Mouse (Mus musculus) cerebellum, postnatal 25 days (tissue): Measurements from ENCODE around the gene Dnal4.

Source experiments
- DNase-seq, 2 experiments: peaks; one replicate each; pipeline ENCODE4 v3.0.0; 2021; ENCODE audit warnings: mixed read lengths in 2 of 2

Dnal4 gene

DNA sequence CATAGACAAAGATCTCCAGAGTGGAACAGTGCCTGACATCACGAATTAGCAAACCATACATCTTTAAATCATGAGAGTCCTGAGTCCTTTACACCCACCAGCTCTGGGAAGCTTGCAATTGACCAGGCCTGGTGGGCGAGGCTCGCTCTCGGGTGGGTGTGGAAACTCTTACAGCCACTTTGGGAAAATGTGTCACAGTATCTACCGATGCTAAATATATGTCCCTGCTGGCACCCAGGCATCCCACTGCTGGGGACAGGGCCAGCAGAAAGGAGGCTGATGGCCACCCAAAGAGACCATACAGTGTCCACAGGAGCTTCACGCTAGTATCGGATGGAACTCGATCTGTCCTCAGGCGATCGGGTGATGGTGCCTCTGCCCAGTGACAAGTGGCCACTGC lies 20.9 kb upstream of the Dnal4 start:
- DNase-seq = peak in 1 of 2 experiments; percentile 29

DNA sequence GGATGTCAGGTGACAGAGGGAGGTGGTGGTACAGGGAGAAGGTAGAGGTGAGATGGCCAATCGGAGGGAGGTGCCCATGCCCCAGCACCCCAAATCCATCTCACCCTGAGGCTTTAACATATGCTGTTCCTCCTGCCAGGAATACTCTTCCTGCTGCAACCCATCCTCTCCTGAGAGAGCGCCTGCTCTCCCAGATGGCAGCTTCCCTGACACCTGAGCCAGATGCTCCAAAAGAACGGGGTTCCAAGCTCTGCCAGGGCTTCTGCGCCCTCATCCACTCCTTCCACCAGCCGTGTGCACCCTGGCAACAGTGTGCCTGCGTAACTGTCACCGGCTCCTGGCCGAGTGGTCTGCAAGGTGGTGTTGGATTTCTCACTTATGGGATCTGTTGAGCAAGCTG lies 20.0 kb upstream of the Dnal4 start:
- peak; percentile 58 to 61 for DNase-seq

DNA sequence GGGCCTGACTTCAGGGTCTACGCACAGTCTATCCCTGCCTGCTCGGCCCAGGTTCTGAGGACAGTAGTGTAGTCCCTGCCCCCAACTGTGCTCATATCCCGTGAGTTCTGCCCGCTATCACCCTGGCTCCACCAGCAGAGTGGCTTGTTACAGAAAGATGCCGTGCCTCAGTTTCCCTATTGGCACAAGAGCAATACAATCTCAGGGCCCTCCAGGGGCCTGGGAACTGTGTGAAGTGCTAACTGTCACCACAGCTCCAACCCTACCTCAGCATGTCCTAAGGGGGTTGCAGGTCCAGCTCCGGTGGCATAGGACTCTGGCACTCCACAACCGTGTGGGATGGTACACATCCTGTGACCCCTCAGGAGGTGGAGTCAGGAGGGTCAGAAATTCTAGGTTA lies 19.4 kb upstream of the Dnal4 start:
- DNase-seq = no peak

DNA sequence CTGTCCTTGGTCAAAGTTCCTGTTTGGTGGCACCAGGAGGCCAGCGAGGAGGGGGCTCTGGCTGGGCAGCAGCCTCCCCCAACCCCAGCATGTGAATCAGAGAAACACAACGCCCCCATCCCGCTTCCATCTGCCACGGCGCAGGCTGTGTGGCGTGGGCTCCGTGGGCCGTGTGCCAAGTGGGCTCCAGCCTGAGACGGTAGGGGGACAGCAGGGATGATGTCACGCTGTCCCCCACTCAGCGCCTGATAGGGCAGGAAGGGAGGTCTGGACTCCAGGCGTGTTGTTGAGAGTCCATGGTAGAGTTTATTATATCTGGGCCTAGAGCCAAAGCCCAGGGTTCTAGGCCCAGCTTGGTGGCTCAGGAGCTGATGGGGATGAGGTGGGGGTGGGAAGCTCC lies 18.6 kb upstream of the Dnal4 start:
- peak; percentile 43 to 60 for DNase-seq

DNA sequence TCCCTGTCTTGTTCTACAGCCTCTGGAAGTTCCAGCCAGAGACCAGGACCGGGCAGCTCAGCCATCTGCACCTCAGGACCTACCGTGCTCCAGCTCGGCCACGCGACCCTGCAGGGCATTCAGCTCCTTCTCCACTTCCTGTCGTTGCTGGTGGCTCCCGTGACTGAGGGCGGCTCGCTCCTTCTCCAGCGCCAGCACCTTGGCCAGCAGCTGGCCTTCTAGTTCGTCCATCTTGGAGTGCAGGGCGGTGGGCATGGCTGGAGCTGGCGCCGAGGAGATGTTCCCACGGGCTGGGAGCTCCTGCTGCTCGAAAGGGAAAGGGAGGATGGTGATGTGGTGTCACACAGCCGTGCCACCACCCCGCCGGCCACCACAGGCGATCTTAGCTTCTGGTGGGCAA lies 16.5 kb upstream of the Dnal4 start:
- peak; percentile 35 for DNase-seq

DNA sequence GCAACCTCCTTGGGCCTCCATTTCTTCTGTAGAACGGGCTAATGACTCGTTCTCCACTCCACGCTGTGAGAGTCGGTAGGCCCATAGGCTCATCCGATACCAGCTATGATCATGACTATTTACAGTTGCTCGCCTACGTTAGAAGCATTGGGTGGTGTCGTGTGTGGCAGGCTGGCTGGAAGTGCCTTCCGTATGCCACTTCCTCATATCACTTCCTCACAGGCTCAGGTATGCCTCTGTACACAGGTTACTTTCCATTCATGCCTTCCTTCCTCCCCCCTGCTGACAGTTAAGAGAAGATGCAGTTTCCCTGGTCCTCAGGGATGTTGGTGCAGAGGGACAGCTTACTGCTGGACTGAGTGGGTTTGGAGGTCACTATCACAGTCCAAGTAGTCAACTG lies 15.4 kb upstream of the Dnal4 start:
- DNase-seq = no peak

DNA sequence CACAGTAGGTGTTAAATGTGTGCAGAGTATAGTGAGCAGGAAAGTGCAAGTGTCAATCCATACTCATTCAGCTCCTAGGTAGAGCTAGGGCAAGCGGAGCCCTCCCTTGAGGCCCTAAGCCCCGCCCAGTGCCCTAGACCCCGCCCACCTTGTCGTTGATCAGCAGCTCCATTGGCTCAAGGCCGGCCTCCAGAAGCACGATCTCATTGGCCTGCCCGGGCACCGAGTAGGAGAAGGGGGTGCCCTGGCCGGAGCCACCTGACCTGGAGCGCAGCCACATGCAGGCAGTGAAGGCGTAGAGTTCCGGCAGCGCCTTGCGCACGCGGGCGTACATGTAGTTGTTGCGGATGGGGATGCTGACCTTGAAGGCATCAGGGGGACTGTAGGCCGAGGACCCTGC lies 14.8 kb upstream of the Dnal4 start:
- DNase-seq = peak; percentile 62 to 79

DNA sequence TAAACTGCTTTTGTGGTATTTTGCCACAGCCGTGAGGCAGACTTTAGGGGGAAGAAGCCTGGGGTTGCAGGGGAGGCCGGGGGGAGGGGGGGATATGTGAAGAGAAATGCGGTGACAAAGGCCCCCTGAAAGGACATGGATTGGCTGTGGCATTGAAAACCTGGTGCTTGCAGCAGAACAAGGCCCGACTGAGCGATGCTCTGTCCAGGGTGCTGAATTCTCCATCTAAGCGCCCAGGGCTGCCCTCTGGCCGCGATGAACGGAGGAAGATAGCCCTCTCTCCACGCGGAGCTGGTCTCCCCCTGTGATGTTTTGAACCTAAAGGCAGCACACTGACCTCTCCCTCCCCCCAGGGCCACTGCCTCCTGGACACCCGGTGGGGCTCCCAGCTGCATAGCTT lies 13.9 kb upstream of the Dnal4 start:
- peak in 1 of 2 experiments; percentile 36 for DNase-seq

DNA sequence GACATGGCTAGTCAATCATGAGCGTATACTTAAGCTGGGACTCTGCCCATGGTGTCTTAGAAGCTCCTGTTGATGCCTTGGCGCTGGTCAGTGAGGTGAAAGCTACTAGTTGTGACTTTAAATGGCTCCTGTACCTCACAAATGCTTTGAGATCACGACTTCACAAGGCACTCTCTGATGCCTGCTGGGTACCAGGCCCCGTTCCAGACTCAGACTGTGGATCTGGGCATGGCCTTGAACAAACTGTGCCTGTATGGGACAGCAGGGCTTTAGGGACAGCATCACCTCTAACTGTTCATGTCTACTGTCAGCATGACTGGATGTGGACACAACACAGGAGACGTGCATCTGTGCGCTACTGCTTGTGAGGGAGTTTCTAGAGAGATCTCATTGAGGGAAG lies 13.3 kb upstream of the Dnal4 start:
- peak; percentile 83 to 87 for DNase-seq

DNA sequence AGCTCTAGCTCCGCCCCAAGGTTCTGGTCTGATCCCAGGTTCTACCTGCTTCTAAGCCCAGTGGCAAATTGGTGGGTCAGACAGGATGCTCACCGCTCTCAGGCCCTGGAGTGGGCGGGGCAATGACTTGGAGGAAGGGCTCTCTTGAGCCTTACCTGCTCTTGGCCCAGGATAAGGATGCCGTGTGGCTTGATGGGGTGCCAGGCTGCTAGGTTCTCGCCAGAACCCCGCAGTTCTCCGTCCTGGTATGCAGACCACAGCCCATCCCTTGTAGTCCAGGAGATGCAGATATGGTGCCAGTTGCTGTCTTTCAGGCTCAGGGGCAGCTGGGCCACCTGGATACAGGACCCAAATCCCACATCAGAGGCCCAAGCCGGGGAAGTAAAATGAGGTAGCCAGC lies 12.5 kb upstream of the Dnal4 start:
- DNase-seq = peak; percentile 68 to 77

DNA sequence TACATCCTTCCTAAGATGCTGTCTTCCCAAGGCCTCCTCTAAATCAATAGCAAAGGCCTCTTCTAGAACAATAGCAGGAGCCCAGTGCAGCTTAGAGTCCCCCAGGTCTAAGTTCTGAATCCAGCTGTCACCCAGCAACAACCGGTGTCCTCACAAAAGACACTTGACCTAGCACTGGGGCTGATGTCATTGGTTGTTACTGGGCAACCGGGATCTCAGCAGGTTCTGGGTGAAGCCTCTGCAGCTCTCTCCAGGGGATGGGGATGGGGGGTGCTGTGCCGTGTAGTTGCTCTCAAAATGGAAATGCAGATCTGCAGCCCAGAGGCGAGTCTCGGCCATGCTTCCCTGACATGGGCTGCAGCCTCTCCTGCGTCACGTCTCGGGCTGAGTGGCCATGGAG lies 10.2 kb upstream of the Dnal4 start:
- peak in 1 of 2 experiments; percentile 28 for DNase-seq

DNA sequence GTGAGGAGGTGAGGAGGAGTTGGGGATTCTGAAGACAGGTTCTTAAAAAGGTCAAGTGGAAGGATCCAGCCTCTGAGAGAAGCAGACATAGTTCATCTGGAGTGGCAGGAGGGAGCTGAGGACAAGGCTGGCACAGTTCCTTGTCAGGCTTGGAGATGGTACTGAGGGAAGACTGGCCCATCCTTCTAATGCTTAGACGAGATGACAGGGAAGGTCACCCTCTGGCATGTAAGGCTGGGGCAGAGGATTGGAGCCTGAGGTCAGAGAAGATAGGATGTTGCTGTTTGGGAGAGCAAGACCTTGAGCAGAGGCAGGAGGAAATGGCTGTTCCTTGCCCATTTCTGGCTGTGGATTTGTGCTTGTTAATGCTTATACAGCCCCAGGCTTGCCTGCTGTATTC lies 7.4 kb upstream of the Dnal4 start:
- DNase-seq = peak; percentile 51 to 54

DNA sequence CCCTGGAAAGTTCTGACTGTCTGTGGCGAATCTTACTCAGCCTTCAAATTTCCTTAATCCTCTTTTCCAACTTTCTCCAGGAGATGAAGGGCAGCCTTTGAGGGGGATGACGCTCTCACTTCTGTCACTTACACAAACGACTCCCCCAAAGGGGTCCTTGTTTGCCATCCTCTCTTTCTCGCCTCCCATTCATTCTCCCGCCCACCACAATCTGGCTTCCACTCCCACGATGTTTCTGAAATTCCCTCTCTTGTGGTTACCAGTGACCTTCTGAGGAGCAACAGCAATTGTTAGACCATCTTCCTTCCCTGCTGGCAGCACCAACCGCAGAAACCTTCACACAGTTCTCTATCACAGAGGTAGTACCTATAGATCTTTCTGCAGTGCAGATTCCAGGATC lies 2.0 kb downstream of the Dnal4 start:
- DNase-seq = no peak

DNA sequence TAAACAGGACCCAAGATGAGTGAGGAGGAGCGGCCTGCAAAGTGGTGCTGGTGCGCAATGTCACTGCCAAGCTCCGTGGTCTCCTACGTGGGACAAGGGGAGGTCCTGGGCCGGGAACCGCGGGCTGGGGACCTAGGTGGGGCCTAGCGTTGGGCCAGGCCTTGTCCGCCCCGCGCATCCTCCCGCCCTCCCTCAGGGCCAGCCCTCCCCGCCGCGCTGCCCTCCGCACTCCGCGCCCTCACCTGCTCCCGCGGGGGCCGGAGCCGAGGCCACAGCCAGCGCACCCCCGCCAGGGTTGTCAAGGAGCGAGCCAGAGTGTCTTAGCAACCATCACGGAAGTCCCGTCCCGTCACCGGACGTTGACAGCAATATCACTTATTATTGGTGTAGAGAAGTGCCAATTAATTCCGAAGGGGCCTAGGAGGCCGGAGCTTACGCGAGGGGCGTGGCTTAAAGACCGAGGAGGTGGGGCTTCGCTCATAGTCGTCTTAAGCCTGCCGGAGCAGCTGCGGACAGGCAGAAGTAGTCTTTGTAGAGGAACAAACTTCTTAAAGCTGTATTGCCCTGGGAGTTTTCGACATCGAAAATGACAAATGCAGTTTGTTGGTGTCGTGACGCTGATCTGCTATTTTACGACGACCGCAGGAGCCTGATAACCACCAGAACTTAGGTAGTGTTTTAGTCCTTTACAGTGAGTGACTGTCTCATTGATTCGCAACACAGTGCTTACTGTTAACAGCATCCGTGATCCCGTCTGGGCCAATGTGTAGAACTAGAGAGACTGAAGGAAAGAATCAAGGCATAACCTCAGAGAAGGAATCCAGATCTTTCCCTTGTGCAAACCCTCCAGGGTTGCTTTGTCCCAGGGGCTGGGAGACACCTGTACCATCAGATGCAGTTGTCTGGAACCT lies 3.3 kb downstream of the Dnal4 start:
- DNase-seq = peak; percentile 93 to 97

DNA sequence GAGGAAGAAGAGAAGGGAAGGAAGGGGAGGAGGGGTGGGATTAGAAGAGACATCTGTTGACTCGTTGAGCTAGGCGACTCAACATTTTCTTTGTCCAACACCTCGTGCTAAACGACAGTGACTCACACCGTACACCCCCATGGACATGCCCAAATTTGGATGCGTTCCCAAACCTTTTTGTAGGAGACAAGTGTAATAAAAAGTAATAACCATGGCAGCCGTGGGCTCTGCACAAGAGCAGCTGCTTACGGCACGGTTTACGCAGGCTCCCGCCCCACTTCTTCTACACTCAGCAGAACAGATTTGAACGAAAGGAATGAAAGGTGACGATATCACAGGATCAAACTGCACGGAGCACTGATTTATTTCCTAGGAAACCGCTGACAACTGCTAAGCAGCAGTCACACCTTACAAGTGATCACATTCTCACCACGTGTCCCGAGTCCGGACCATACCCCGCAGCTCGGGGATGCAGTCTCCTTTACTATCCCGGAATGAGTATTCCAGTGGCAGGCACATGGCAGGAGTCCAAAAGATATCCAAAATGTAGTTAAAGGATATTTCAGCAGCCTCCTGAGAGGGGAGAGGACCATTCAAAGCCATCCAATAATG lies 6.9 kb downstream of the Dnal4 start:
- DNase-seq = no peak

DNA sequence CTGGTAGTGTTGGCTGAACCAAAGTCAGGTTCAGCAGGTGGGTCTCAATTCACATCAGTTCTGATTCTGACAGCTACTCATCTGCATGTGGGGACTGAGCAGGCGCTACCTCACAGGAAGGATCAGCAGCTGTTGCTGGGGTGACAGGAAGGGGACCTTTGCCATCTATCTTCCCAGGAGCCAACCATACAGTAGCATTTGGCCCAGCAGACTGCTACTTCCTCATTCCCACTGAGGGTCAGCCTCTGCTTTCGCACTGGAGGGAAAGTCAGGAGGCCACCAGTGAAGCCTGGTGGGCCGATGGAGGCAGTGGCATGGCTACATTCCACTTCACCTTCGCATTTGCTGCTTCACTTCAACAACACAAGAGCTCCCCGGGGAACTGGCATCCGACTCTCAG lies 9.3 kb downstream of the Dnal4 start:
- DNase-seq = no peak

DNA sequence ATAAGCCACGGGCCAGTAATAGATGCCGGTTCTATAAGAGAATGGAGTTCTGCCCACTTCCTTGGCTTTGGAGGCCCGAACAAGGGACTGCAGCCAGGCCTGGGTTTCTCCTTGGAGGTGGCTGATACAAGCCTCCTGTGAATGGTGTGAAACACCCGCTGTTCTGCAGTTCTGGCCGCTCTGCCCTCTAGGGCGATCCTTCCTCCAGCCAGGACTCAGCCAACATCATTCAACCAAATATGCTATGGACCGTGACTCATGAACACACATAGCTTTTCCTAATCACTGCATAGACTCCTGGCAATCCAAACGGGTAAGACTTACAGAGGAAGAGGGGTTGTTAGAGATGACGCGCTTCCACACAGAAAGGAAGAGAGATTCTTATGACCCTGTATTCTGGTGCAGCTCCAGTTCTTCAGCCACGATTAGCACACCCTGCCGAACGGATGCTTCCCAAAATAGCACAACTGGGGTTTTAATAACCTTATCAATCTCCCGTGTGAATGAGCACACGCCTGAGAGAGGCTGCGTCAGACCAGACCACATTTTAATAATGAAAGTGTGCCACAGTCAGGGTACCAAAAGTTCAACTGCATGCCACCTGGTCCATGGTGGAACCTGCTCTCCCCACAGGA lies 10.2 kb downstream of the Dnal4 start:
- DNase-seq = peak; percentile 66

DNA sequence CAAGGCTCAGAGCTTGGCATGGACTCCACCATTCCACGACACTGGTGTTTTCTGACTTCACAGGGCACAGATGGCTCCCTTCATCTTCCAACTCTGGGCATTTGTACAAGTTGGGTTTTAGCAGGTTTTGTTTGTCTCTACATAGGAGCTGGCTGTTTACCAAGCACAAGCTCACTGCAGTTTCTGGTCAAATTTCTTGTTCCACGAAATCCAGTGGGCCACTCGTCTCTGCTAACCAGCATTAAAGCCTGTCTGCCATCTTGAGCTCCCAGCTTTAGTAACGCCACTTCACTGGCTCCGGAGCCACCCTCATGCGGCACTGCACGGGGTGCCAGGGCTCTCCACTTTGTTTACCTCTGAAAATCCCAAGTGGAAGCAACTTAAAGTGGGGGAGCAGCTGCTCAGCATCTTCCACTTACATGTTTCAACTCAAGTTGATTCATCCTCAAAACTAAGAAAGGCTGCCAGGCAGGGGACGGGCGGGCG lies 11.0 kb downstream of the Dnal4 start:
- DNase-seq = peak; percentile 58 to 64

DNA sequence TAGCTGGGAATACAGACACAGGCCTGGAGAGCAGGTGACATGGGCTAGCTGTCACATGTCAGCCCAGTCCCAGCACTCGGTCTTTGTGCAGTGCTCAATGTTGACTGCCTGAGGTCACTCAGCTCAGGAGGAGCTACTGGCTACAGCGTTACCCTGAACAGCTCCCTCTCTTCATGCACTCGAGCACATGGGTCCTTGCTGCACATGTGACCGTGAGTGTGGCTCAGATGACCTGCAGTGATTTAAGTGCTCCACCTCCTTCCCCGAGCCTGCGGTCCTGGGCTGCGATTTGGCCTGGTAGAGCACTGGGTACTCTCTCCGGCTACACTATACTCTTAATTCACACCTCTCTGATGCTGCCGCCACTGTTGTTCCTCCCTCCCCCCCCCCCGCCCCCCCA lies 11.5 kb downstream of the Dnal4 start:
- peak in 1 of 2 experiments; percentile 60 for DNase-seq

DNA sequence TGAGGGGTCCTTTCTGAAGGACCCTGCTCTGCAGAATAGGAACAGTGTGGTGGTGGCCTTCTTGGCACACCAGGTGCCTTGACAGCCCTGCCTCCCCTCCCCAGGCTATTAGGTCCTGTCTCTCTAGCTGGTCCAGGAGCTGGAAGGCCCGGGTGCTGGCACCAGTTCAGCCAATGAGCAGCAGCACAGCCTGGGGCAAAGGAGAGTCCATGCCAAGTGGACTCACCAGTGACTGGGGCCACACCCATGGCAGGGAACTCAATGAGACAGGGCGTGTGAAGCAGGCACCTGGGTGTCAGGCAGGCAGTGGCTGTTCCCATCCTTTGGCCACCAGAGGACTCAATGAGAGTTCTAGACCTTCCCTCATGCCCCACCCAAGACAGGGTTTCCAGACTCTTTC lies 12.3 kb downstream of the Dnal4 start:
- peak; percentile 78 to 82 for DNase-seq

DNA sequence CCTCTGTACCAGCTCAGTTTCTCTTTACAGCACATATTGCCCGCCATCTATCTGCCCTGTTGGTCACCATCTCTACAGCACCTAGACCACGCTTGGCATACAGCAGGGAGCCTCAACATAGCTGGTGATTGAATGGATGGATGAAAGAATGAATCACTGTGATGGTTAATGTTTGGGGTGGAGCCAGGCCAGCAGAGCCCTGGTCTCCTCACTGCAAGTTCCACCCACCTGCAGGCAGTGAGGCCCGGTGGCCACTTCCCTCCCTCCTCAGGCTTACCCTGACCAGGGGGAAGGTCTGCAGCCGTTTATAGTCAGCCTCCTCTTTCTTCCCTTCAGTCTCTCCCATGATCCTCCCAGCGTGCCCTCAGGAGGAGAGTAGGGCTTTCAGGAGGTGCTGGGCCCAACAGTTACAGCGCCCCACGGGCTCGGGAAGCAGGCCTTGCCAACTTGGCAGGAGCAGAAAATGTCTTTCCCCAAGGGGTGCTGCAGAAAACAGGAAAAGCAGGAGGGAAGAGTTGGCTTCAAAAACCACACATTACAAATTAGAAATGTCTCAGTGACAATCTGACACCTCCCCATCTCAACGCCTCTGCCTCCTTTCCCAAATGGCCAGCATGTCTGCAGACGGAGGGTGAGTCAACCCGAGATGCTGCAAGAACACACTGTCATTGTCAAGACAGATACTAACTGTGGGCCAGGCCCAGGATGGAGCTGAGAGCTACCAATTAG lies 12.9 kb downstream of the Dnal4 start:
- peak; percentile 77 to 80 for DNase-seq

DNA sequence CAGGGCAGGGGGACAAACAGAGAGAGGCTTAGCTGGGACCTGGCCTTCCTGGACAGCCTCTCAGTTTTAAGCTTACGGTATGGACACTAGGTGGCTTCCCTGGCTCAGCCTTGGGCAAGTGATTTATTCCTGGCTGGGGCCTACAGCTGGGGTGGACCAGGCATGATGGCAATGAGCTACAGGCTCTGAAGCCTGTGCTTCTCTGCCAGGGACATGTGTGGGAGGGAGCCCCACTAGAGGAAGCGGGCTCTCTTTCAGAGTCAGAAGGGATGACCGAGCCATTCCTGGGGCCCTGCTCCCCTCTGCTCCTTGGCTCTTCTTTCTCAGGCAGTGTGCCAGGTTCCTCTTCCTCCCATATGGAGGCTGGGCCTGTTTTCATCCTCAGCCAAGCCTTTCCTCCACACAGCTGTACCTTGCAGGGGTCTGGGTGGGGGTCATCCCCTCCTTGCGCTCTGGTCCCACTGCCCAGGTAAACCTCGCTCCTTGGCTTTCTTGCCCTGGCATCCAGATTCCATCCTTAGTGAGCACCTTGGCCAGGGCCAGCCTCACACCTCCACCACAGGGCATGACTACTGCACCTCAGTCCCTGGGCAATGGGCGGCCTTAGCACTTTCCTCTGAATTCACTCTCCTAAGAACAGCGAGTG lies 13.9 kb downstream of the Dnal4 start:
- peak; percentile 84 to 85 for DNase-seq
